22 mouse cellular contexts compared by ENCODE assay signal in the genomic region with DNA sequence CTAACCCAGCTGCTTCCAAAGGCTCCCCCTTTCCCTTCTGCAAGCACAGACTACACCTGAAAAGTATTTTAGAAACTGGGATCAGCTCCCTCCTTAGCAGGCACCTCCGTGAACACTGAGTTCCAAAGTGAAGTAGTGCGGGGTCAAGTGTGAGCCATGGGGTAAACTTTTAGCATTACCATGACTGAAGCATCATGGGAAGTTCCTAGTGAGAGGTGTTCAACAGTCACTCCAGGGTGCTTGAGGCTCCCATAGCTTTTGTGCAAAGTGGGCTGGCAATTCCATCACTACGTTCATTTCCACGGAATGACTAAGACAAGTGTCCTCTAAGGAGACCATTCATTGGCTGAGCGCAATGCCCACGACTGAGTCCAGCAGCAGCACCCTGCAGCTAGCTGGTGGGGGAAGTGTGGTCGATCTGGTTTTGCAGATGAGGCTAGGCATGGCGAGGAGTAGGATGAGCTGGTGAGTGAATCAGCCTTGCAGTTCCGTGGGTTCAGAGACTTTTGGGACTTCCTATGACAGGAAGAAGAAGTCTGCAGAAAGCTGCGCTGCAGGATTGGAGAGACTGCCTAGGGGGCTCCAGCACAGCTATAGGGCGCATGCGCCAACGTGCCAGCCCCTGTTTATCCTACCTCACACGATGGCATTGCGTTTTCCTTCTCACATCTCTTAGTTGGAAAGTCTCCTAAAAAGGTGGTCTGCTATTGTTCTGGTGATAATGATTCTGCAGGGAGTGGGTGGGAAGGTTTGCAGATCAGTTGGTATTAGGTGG.
DNase-seq lines count a peak whose midpoint lies in the region; ATAC-seq and TF ChIP-seq lines count a peak whose summit lies in the region.
"Had no signal": no experiment of that assay in that cellular context is flagged by ENCODE, and none has a peak within 500 bp of the region (broad histone marks: within the 10 kb centered on the region; RNA-seq: fewer than 3 reads in every experiment).

No protein-coding gene starts in this region.

- TF ChIP-seq CTCF in thymus, adult 2 months (IDR thresholded peaks at IDR 0.05; ENCODE audit: borderline replicate concordance, control insufficient read depth, extremely low read depth, insufficient read depth, low read length, poor library complexity), result peak; percentile 20; the same call in 1 of the 2 replicates
- TF ChIP-seq CTCF in forebrain, postnatal 0 days (IDR thresholded peaks at IDR 0.05; ENCODE audit: low read depth), result no peak

- no peak for TF ChIP-seq POLR2A in thymus, adult 2 months (IDR thresholded peaks at IDR 0.05; ENCODE audit: control insufficient read depth, extremely low read depth, insufficient read depth, low read length, poor library complexity)

- peak overlapping the region; percentile 8; the same call in 1 of the 2 replicates for H3K4me3 ChIP-seq in thymus, adult 2 months (ENCODE audit: control insufficient read depth, insufficient read depth, low read length)
- no peak overlapping the region for H3K4me3 ChIP-seq in intestine, embryonic 16.5 days (ENCODE audit: low read length)
- H3K4me3 ChIP-seq in forebrain, postnatal 0 days (ENCODE audit: low read depth, low read length), result no peak overlapping the region
- H3K4me3 ChIP-seq: embryonic facial prominence, embryonic 10.5 days; forebrain, embryonic 13.5 days; heart, adult 2 months; heart, embryonic 15.5 days; hindbrain, embryonic 15.5 days; intestine, embryonic 15.5 days; limb, embryonic 10.5 days; midbrain, embryonic 13.5 days; myocyte; neural tube, embryonic 15.5 days had no signal

- peak overlapping the region; percentile 10; the same call in 1 of the 2 replicates for H3K27ac ChIP-seq in thymus, adult 2 months (ENCODE audit: control insufficient read depth, insufficient read depth, low read length)
- no peak overlapping the region for H3K27ac ChIP-seq in intestine, embryonic 16.5 days (ENCODE audit: low read length)
- no peak overlapping the region for H3K27ac ChIP-seq in forebrain, postnatal 0 days (ENCODE audit: low read depth, low read length)
- H3K27ac ChIP-seq: embryonic facial prominence, embryonic 10.5 days; forebrain, embryonic 13.5 days; heart, adult 2 months; heart, embryonic 15.5 days; hindbrain, embryonic 15.5 days; intestine, embryonic 15.5 days; limb, embryonic 10.5 days; midbrain, embryonic 13.5 days; neural tube, embryonic 15.5 days had no signal

- DNase-seq in frontal cortex, postnatal 36 days (ENCODE audit: low spot score in 2 of 2), result peak; percentile 11 to 28
- no peak for DNase-seq in frontal cortex, postnatal 14 days (ENCODE audit: low spot score in 2 of 2)
- peak; percentile 57 for DNase-seq in right cerebral cortex, adult 18-20 months
- no peak for DNase-seq in right cerebral cortex, postnatal 10 days (ENCODE audit: low spot score in 2 of 2)
- peak; percentile 51 for DNase-seq in thymus, adult 2 months
- DNase-seq in forebrain, postnatal 0 days, result no peak
- DNase-seq: adrenal gland, adult 2 months; cerebellum, adult 8-10 months; heart, adult 2 months; heart, postnatal 4 days; kidney, postnatal 36 days; liver, postnatal 0 days had no signal

- no peaks in the 10 kb centered on the region for H3K36me3 ChIP-seq in thymus, adult 2 months (ENCODE audit: control insufficient read depth, insufficient read depth, low read length)
- H3K36me3 ChIP-seq in intestine, embryonic 16.5 days (ENCODE audit: control insufficient read depth, insufficient read depth, low read length), result no peaks in the 10 kb centered on the region
- no peaks in the 10 kb centered on the region for H3K36me3 ChIP-seq in forebrain, postnatal 0 days (ENCODE audit: insufficient read depth)
- H3K36me3 ChIP-seq: embryonic facial prominence, embryonic 10.5 days; heart, embryonic 15.5 days; hindbrain, embryonic 15.5 days; intestine, embryonic 15.5 days; limb, embryonic 10.5 days; midbrain, embryonic 13.5 days; neural tube, embryonic 15.5 days had no signal

- ATAC-seq in intestine, embryonic 16.5 days, result no peak
- ATAC-seq in forebrain, postnatal 0 days, result no peak
- ATAC-seq: forebrain, embryonic 13.5 days; intestine, embryonic 15.5 days; liver, postnatal 0 days; midbrain, embryonic 13.5 days had no signal

- H3K9ac ChIP-seq in intestine, embryonic 16.5 days (ENCODE audit: low read depth, low read length), result no peak overlapping the region
- H3K9ac ChIP-seq in forebrain, postnatal 0 days, result no peak overlapping the region
- H3K9ac ChIP-seq: forebrain, embryonic 13.5 days; heart, embryonic 15.5 days; hindbrain, embryonic 15.5 days; intestine, embryonic 15.5 days; liver, postnatal 0 days; midbrain, embryonic 13.5 days; neural tube, embryonic 15.5 days had no signal

- no peaks in the 10 kb centered on the region for H3K27me3 ChIP-seq in thymus, adult 2 months (ENCODE audit: control insufficient read depth, insufficient read depth, low read length)
- no peaks in the 10 kb centered on the region for H3K27me3 ChIP-seq in intestine, embryonic 16.5 days (replicated peaks; ENCODE audit: control insufficient read depth, insufficient read depth, low read length)
- no peaks in the 10 kb centered on the region for H3K27me3 ChIP-seq in forebrain, postnatal 0 days (ENCODE audit: insufficient read depth, low read length)
- H3K27me3 ChIP-seq: forebrain, embryonic 13.5 days; heart, embryonic 15.5 days; hindbrain, embryonic 15.5 days; intestine, embryonic 15.5 days; midbrain, embryonic 13.5 days; neural tube, embryonic 15.5 days had no signal

- no peak overlapping the region for H3K4me2 ChIP-seq in intestine, embryonic 16.5 days (ENCODE audit: low read depth, low read length)
- no peak overlapping the region for H3K4me2 ChIP-seq in forebrain, postnatal 0 days (ENCODE audit: low read depth)
- H3K4me2 ChIP-seq: forebrain, embryonic 13.5 days; heart, embryonic 15.5 days; hindbrain, embryonic 15.5 days; intestine, embryonic 15.5 days; midbrain, embryonic 13.5 days; neural tube, embryonic 15.5 days had no signal

- H3K9me3 ChIP-seq in intestine, embryonic 16.5 days (ENCODE audit: control insufficient read depth, low read length), result no peaks in the 10 kb centered on the region
- H3K9me3 ChIP-seq in forebrain, postnatal 0 days (ENCODE audit: low read length), result no peaks in the 10 kb centered on the region
- H3K9me3 ChIP-seq: embryonic facial prominence, embryonic 10.5 days; forebrain, embryonic 13.5 days; heart, embryonic 15.5 days; hindbrain, embryonic 15.5 days; intestine, embryonic 15.5 days; limb, embryonic 10.5 days; midbrain, embryonic 13.5 days; neural tube, embryonic 15.5 days had no signal

- 40% methylated on average over 15 of the region's 15 CpGs for WGBS in thymus, adult 2 months
- 65% methylated on average over 15 of the region's 15 CpGs for WGBS in intestine, embryonic 16.5 days
- 67% methylated on average over 15 of the region's 15 CpGs for WGBS in forebrain, postnatal 0 days

- H3K4me1 ChIP-seq in thymus, adult 2 months (replicated peaks; ENCODE audit: control insufficient read depth, insufficient read depth, low read length), result peaks cover 10% of the 10 kb centered on the region
- no peaks in the 10 kb centered on the region for H3K4me1 ChIP-seq in intestine, embryonic 16.5 days (ENCODE audit: control insufficient read depth, insufficient read depth, low read length)
- H3K4me1 ChIP-seq in forebrain, postnatal 0 days (ENCODE audit: insufficient read depth), result no peaks in the 10 kb centered on the region; the same call in 1 of the 2 replicates
- H3K4me1 ChIP-seq: forebrain, embryonic 13.5 days; heart, embryonic 15.5 days; hindbrain, embryonic 15.5 days; intestine, embryonic 15.5 days; midbrain, embryonic 13.5 days had no signal

Comparison
In these comparisons a context has a peak if more than half of its experiments do, and no peak if none do; other contexts are left out.
1. DNase-seq: peak in frontal cortex, postnatal 36 days (2 of 2), right cerebral cortex, adult 18-20 months (single experiment) and thymus, adult 2 months (single experiment); none in frontal cortex, postnatal 14 days (0 of 2), right cerebral cortex, postnatal 10 days (0 of 2) and forebrain, postnatal 0 days (single experiment).